Mouse (Mus musculus) midbrain, postnatal 0 days (tissue): ENCODE measurements around the gene Npw. TPM values are rescaled to one million over a fixed set of nuclear protein-coding genes. Genes with fewer than 3 reads are reported as not detected.

Source experiments
- ATAC-seq: fragments of 200-750 bp; cut with Nextera tagmentation; 2 replicates; pipeline ENCODE4 v1.8.0; 2017; ENCODE audit warnings: moderate number of reproducible peaks, mild to moderate bottlenecking, moderate TSS enrichment, moderate library complexity; ENCODE audit not compliant: low FRiP score
- DNase-seq: peaks from one replicate; pipeline ENCODE4 v3.0.0-alpha.2; 2015; ENCODE audit warnings: low spot score
- H3K27ac ChIP-seq: fragments of 300-500 bp; sonication (generic); 2 replicates; pipeline ENCODE4 v1.5.1; 2014; ENCODE audit warnings: low read depth, mild to moderate bottlenecking, low read length, mixed read lengths
- H3K27me3 ChIP-seq: fragments of 300-500 bp; sonication (generic); 2 replicates; pipeline ENCODE4 v1.6.1; 2014; ENCODE audit warnings: low read length, control low read depth, mixed read lengths; ENCODE audit not compliant: insufficient read depth
- H3K36me3 ChIP-seq: fragments of 300-500 bp; sonication (generic); 2 replicates; pipeline ENCODE4 v1.6.1; 2014; ENCODE audit warnings: low read length, control low read depth, mixed read lengths; ENCODE audit not compliant: insufficient read depth
- H3K4me1 ChIP-seq: fragments of 300-500 bp; sonication (generic); 2 replicates; pipeline ENCODE4 v1.6.1; 2014; ENCODE audit warnings: mild to moderate bottlenecking, control low read depth, antibody characterized with exemption, low read length, mixed read lengths; ENCODE audit not compliant: insufficient read depth
- H3K4me2 ChIP-seq: fragments of 300-500 bp; sonication (generic); 2 replicates; pipeline ENCODE4 v1.6.1; 2014; ENCODE audit warnings: low read depth, mild to moderate bottlenecking, low read length, mixed read lengths; ENCODE audit not compliant: poor library complexity, severe bottlenecking
- H3K4me3 ChIP-seq: fragments of 300-500 bp; sonication (generic); 2 replicates; pipeline ENCODE4 v1.5.1; 2014; ENCODE audit warnings: low read depth, mild to moderate bottlenecking, low read length, moderate library complexity
- H3K9ac ChIP-seq: fragments of 300-500 bp; sonication (generic); replicated peaks from 2 replicates; pipeline ENCODE4 v1.6.1; 2014; ENCODE audit warnings: mild to moderate bottlenecking, low read length, moderate library complexity, mixed read lengths; ENCODE audit not compliant: poor library complexity, severe bottlenecking
- H3K9me3 ChIP-seq: fragments of 300-500 bp; sonication (generic); 2 replicates; pipeline ENCODE4 v1.6.1; 2016; ENCODE audit warnings: low read length, control low read depth
- CTCF ChIP-seq: IDR thresholded peaks from 2 replicates; pipeline ENCODE4 v1.5.1; 2016; ENCODE audit warnings: antibody characterized with exemption, mild to moderate bottlenecking
- WGBS: fragments of 180-500 bp; shearing (Covaris S2); extraction: QIAGEN DNeasy Blood & Tissue Kit; methylation state at CpG from one replicate; pipeline ENCODE4 v1.1.7; 2014; 5-methylcytosine and 5-hydroxymethylcytosine counted together
- polyA plus RNA-seq: library from polyadenylated mRNA; unstranded; fragments of >200 nt; fragmentation: Nextera tagmentation; extraction: Ambion mirVana; gene quantifications from 2 replicates; pipeline ENCODE4 v1.2.1, GENCODE M21; 2015
- total RNA-seq: library from RNA; depleted of rRNA; stranded (reverse); fragments of >200 nt; gene quantifications from 2 replicates; pipeline ENCODE4 v1.2.3, GENCODE M21; 2014

Npw gene
- total and polyA plus RNA-seq, 2 experiments from 2014 or later: 0.86 TPM; not detected in 1

- WGBS: under 1% methylated on average over 37 of the region's 41 CpGs
- H3K27ac ChIP-seq: peak within 1 kb of the TSS; percentile 80
- peak within 1 kb of the TSS; percentile 94 for H3K4me2 ChIP-seq
- no peaks in the 10 kb centered on the region for H3K27me3 ChIP-seq
- DNase-seq (peak; percentile 49), ATAC-seq (peak; percentile 57)
- no peak for TF ChIP-seq CTCF
- H3K4me1 ChIP-seq: peaks cover 9% of the 10 kb centered on the region
- peak within 1 kb of the TSS; percentile 87 for H3K4me3 ChIP-seq
- H3K9me3 ChIP-seq: no peaks in the 10 kb centered on the region
- peak within 1 kb of the TSS; percentile 89 for H3K9ac ChIP-seq
- no peaks in the 10 kb centered on the region for H3K36me3 ChIP-seq
Observed at GRCm38 (mm10) chr17:24650070-24650616, 8.1 kb downstream of the Npw start, which contains the start of gene Slc9a3r2. Gene Slc9a3r2, minus strand, starts transcription at chr17:24650327.

GRCm38 (mm10) chr17:24649581-24650069 lies 8.6 kb downstream of the Npw start:
- H3K9ac ChIP-seq: peak overlapping the region; percentile 89
- peak overlapping the region; percentile 94 for H3K4me2 ChIP-seq
- H3K4me1 ChIP-seq: peaks cover 9% of the 10 kb centered on the region
- H3K36me3 ChIP-seq: 0 out of 2 replicates have a peak, but pooled peaks cover 4% of the 10 kb centered on the region
- no peaks in the 10 kb centered on the region for H3K27me3 ChIP-seq
- no peaks in the 10 kb centered on the region for H3K9me3 ChIP-seq
- DNase-seq (no peak), ATAC-seq (peak; percentile 70)
- H3K27ac ChIP-seq: peak overlapping the region; percentile 80
- under 1% methylated on average over 26 of the region's 35 CpGs for WGBS
- peak overlapping the region; percentile 87 for H3K4me3 ChIP-seq
- TF ChIP-seq CTCF: no peak

- DNase-seq (no peak), ATAC-seq (no peak)
- Histone ChIP-seq H3K36me3 (0 out of 2 replicates have a peak, but pooled peaks cover 4% of the 10 kb centered on the region), H3K4me1 (peaks cover 9% of the 10 kb centered on the region), H3K4me3 (peak overlapping the region; percentile 87), H3K27me3 (no peaks in the 10 kb centered on the region), H3K9me3 (no peaks in the 10 kb centered on the region), H3K9ac (0 out of 2 replicates have a peak overlapping the region, but pooled peaks have one; percentile 89), H3K27ac (peak overlapping the region; percentile 80; the same call in 1 of the 2 replicates), H3K4me2 (peak overlapping the region; percentile 94)
- 66% methylated on average over 10 of the region's 10 CpGs for WGBS
- peak; percentile 35 for TF ChIP-seq CTCF
Observed at GRCm38 (mm10) chr17:24648731-24649377, 9.4 kb downstream of the Npw start.

- H3K9ac ChIP-seq: no peak overlapping the region
- no peaks in the 10 kb centered on the region for H3K9me3 ChIP-seq
- no peaks in the 10 kb centered on the region for H3K27me3 ChIP-seq
- DNase-seq: no peak
- TF ChIP-seq CTCF: no peak
- peaks cover 10% of the 10 kb centered on the region; the same call in 1 of the 2 replicates for H3K36me3 ChIP-seq
- WGBS: 79% methylated on average over 11 of the region's 11 CpGs
- no peak overlapping the region for H3K4me3 ChIP-seq
- no peak for ATAC-seq
- peaks cover 9% of the 10 kb centered on the region for H3K4me1 ChIP-seq
- no peak overlapping the region for H3K4me2 ChIP-seq
- no peak overlapping the region for H3K27ac ChIP-seq
Observed at GRCm38 (mm10) chr17:24647493-24647892, 10.8 kb downstream of the Npw start.

- H3K27me3 ChIP-seq: no peaks in the 10 kb centered on the region
- no peak overlapping the region for H3K9ac ChIP-seq
- H3K36me3 ChIP-seq: peaks cover 15% of the 10 kb centered on the region
- DNase-seq (no peak), ATAC-seq (no peak)
- H3K27ac ChIP-seq: no peak overlapping the region
- H3K4me1 ChIP-seq: peaks cover 9% of the 10 kb centered on the region
- H3K4me2 ChIP-seq: no peak overlapping the region
- H3K9me3 ChIP-seq: no peaks in the 10 kb centered on the region
- no peak overlapping the region for H3K4me3 ChIP-seq
- WGBS: 80% methylated on average over 4 of the region's 4 CpGs
- TF ChIP-seq CTCF: no peak
Observed at GRCm38 (mm10) chr17:24646381-24646780, 11.9 kb downstream of the Npw start.

GRCm38 (mm10) chr17:24645916-24646315 lies 12.3 kb downstream of the Npw start:
- Histone ChIP-seq H3K36me3 (peaks cover 16% of the 10 kb centered on the region), H3K27me3 (no peaks in the 10 kb centered on the region), H3K9me3 (no peaks in the 10 kb centered on the region), H3K9ac (no peak overlapping the region), H3K4me3 (no peak overlapping the region), H3K4me2 (no peak overlapping the region), H3K4me1 (peaks cover 9% of the 10 kb centered on the region), H3K27ac (no peak overlapping the region)
- no peak for DNase-seq
- TF ChIP-seq CTCF: no peak
- no peak for ATAC-seq
- 84% methylated on average over 3 of the region's 3 CpGs for WGBS
